Mouse (Mus musculus): ENCODE data around the gene Smoc2.

Gene Smoc2

GRCm38 (mm10) chr17:14279177-14279965 lies at the start of gene Smoc2:
Gene Smoc2, plus strand, starts transcription at chr17:14279506.
- DNase-seq, result peak in 1 of 2 experiments; percentile 28

- peak; percentile 10 to 51 for DNase-seq
These were observed 48.4 kb upstream of the Smoc2 start for GRCm38 (mm10) chr17:14230698-14231430.

DNA sequence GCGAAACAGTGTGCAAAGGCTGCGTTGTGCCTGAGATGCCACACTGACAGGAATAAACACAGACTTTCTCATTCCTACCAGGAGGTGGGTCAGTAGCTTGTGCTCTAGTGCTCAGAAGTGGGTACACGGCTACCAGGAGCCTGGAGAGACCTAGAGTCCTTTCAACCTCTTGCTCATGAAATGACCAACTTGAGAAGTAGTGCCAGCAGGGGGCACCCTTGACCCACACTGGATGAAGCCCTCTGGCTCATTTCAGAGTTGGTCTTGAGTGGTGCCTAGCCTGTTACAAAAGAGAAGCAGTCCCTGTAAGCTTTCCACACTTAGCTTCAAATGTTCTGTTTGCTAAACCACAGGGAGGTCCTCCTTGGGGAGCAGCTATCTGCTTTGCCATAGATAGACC lies 46.7 kb upstream of the Smoc2 start:
- peak; percentile 75 to 92 for DNase-seq

GRCm38 (mm10) chr17:14233658-14234057 lies 45.6 kb upstream of the Smoc2 start:
- peak in 1 of 2 experiments; percentile 20 for DNase-seq

DNA sequence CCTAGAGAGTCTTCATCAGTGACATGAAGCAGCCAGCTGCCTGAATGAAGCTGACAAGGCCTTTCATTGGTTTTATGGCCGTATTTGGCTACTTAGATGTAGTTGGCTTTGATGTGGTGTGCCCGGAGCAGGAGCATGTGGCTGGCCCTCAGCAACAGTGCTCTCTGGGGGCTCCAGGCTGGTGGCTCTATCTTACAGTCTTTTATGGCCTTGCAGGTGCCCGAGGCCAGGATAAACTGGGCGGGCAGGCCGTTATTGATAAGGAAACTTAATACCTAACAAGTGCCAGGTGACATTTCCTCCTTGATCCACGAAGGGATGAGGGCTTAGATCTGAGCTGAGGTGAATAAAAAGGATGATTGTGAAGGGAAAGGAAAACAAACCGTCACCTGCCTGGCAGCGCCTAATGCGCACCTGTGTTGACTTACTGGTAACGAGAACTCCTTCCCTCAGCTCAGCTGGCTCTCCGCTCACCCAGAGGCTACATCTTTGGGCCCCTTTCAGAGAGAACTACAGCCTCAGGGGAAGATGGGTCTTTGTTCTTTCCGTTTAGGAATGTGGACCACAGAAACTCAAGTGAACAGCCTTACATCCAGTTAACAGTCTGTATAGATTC lies 44.4 kb upstream of the Smoc2 start:
- DNase-seq, result peak in 1 of 2 experiments; percentile 9

- no peak for DNase-seq
These were observed 42.2 kb upstream of the Smoc2 start for GRCm38 (mm10) chr17:14237134-14237533.

DNA sequence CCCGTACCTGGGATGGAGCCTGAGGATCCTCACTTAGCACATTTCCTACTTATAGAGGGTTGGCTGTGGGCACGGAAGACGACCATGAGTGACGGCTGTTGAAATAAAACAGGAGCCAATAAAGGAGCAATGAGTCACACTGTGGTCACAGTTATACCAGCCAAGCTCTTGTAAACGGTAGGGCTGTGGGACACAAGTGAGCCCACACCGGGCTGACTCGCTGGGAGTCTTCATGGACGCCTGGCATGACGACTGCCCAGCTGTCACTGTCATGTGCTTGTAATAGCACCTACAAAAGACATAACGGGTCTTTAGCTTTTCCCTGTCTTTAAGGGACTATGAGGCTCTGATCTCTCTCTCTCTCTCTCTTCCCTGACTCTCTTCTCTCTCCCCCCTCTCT lies 39.3 kb upstream of the Smoc2 start:
- no peak for DNase-seq

DNA sequence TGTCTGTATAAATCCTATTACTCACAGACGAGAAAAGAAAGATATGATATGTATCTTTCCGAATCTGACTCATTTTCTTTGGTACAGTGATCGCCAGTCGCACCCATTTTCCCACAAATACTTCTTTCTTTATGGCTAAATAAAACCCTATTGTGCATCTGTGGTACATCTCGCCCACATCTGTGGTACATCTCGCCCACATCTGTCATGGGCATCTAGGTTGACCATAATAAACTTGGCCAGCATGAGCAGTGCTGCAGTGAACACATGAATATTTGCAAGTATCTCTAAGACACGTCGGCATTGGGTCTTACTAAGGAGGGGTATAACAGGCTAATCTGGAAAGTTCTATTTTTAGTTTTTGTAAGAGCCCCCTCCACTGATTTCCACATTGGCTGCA lies 36.7 kb upstream of the Smoc2 start:
- no peak for DNase-seq

DNA sequence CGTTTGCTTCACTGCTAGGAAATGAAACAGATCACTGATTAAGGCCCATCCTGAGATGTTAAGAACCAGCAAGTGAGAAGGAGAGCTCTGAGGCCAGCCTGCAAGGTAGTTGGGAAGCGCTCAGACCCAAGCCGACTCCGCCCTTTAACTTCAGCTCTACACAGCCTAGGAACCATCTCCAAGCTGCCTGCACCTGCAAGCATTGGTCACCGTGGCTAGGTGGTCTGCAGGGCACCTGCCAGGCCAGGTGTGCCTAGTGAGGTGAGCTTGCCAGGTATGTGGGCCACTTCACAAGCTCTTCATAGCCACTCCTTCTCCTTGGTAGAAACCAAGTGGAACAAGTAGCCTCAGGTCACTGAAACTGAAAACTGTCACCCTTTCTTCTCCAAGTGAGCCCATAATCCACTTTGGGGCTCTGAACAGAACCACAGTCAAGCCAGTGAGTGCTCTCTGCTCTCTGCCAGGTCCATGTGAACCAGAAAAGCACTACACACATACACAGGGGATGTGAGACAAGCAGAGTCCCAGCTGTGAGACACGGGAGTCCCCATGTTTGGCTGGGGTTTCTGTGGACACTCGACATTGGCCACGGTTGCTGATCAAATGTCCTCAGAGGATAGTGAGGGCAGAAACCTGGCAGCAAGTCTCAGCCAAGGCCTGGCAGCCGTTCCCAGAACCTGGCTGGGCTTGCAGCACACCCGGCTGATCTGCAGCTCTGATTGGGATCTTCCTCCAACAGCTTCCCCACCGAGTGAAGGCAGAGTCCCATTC lies 34.9 kb upstream of the Smoc2 start:
- DNase-seq, result no peak

- no peak for DNase-seq
These were observed 33.0 kb upstream of the Smoc2 start for GRCm38 (mm10) chr17:14246266-14246665.

DNA sequence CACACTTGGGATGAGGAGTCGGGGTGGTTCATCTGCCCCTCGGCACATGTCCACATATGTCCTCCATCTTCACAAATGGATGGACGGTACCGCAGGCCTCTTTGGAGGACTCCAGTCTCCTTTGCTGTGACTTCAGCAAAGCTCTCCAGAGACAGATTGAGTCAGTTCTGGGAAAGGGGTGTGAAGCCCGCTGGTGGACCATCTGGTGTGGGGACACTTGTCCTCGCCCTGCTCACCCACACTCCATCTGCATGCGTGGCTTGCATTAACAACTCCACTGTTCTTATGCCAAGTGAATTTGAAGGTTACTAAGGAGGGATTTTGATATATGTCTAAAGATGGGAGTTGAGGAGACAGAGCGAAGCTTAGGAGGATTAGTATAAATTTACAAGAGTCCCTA lies 31.4 kb upstream of the Smoc2 start:
- DNase-seq, result no peak

DNA sequence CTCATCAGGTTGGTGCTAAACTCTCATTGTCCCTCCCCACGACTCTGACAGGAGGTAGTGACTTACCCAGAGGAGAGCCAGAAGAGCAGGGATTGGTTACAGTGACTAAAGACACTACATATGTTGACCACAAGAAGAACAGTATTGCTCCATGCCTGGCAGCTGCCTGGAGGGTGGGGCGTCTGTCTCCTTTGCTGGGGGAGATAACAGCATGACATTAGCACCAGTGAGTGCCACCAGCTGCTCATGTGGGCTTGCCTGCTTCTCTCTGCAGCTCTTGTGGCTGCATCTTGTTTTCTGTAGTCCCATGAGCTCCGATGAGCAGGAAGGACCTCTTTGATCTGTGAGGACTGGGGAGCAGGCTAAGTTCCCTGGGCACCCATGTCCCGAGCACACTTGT lies 29.7 kb upstream of the Smoc2 start:
- no peak for DNase-seq

- no peak for DNase-seq
These were observed 28.9 kb upstream of the Smoc2 start for GRCm38 (mm10) chr17:14250401-14250800.

- no peak for DNase-seq
These were observed 26.9 kb upstream of the Smoc2 start for GRCm38 (mm10) chr17:14252456-14252855.

DNA sequence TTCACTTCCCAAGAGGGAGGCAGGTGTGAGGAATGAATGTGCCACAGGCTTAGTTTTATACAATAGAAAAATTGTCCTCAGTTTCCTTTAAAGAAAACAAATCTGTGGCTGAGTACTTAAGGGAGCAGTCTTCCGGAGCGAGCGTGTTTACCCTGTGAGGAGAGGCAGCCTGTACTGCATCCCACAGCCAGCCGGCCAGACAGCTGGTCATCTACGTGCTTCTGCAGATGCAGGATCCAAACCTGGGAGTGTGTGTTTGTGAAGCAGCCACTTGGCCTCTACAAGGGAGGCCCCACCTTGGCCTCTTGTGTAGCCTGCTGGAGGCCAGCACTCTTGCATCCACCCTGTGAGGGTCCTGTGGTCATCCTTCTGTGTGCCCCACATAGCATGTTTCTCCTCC lies 24.7 kb upstream of the Smoc2 start:
- DNase-seq, result no peak

DNA sequence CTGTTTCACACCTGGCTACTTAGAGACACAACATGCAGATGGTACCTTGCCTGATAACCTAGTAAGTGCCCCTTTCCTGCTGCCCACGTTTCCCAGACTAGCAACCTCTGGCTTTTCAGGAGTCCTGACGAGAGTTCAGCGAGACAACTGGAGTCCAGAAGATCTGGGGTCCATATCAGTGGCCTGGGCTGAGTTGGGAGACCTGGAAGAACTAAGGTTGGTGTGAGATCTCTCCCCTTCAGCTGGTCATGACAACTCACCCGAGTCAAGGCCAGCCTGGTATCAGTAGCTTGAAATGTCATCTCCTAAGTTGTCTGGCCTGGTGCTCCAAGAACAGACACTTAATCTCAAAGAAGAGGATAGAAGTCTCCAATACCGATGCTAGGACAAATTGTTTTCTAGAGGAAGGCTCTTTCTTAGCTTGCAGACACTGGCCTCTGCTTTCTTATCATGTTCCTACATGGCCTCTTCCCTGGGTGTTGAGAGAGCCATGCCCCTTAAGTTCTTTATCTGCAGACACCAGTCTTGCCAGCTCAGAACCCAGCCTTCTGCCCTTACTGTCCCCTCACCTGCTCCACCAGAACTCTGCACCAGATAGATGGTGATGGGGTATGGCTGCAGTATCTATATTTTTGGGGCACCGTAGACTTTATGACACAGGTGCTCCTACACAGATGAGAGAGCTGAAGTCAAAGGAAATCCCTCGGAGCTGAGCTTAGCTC lies 21.3 kb upstream of the Smoc2 start:
- no peak for DNase-seq

GRCm38 (mm10) chr17:14258906-14259305 lies 20.4 kb upstream of the Smoc2 start:
- DNase-seq, result no peak

DNA sequence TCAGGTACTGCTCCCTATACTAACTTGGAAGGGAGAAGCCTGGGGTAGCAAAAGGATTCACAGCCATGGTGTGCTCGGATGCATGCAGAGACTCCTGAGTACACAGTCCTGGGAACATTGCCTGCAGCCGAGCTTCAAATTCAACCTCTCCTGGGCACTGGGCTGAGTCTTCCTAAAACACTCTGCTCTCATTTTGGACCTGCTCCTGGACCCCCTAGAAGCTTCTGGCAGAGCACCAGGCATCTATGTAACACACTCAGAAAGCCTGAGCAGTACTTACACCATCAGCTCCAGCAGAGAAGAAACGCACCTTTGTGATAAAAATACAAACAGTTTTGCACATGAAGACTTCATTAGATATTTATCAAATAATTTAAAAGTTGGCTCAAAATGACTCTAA lies 18.3 kb upstream of the Smoc2 start:
- DNase-seq, result no peak

DNA sequence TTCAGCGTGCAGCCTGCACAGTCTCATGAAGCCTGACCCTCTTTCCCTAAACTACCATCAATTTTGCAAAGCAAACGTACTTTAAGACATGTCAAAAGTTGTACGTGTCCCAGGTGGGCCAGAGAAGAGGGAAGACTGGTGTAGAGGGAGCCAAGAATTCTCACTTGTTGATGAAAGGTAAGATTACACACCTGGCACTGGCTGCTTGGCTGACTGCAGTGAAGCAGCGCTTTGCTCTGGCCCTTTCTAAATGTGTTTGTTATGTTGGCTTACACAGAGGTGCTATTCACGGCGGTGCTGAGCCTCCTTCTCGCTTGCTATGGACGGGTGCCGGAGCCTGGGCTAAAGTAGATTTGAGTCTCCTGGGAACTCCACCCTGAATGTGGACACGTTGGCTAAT lies 17.1 kb upstream of the Smoc2 start:
- DNase-seq, result no peak

GRCm38 (mm10) chr17:14268001-14268400 lies 11.3 kb upstream of the Smoc2 start:
- no peak for DNase-seq

DNA sequence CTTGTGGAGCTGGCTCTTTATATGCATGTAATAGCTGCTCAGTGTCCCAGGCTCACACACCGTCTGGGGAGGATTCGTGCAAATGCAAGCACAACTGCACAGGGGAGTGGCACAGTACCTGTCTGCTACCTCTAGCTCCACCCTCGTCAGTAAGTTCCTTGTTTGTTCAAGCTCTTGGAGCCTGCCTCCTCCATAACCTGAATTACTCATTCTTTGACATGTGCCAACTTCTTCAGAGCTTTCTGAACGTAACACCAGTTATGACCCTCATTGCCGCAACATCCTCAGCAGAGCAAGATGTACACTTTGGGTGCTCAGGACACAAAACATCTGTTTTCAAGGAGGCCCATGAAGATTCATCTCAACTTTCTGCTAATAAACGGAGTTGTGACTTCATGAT lies 5.9 kb upstream of the Smoc2 start:
- no peak for DNase-seq

DNA sequence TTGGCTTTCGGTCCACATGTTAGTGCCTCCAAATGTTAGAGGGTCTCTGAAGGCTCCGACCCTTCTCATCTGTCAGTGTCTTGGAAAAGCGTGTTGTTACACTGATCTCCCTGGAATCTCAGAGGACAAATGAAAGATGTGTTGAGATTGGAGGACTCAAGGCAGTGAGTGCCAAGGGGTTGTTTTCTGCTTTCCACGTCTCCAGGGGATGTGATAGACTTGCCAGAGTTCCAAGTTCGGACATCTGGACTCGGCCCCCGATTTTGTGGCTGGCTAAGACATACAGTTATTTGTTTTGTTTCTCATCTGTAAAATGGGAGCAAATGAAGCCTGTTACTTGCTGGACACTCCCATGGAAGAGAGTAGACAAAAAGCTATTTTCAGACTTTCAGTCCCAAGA lies 2.0 kb upstream of the Smoc2 start:
- no peak for DNase-seq

DNA sequence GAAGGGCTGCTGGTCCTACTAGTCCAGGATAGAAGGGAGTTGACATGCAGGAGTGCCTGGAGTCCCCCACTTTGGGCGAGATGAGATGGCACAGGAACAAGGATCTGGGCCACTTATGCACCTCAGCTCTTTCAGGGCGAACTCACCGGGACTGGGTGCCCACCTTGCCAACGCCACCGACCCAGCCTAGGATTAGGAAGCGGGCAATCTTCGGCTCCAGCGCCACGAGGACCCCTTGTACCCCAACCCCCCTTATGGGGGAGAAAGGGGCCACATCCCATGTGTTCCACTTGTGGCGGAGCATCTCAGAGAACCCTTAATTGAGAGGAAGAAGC lies 627 bp downstream of the Smoc2 start:
- DNase-seq, result no peak

Measured in kidney, postnatal 25 days (tissue).